Mouse (Mus musculus): ENCODE measurements at regions not wholly inside any gene's neighbourhood (a gene's known extent, or its start where the extent isn't known, plus 50 kb on each side); places are given as distances from the start of the nearest gene placed in this dataset.

- TF ChIP-seq EP300 (IDR thresholded peaks at IDR 0.05; ENCODE audit: low read depth) (no peak), CTCF (IDR thresholded peaks at IDR 0.05; ENCODE audit: low read depth) (no peak)
These were observed 86.3 kb upstream of the Osmr start for GRCm38 (mm10) chr15:6960753-6961746.

Data from heart, postnatal 0 days (tissue).